Mouse (Mus musculus) spleen, adult 2 months (tissue): ENCODE measurements around the gene Mettl8.

ENCODE experiments used
- CTCF ChIP-seq: fragments of 200-500 bp; IDR thresholded peaks from 2 replicates; pipeline ENCODE4 v1.5.1; 2011; ENCODE audit warnings: mild to moderate bottlenecking, inconsistent platforms; ENCODE audit not compliant: insufficient read depth, insufficient read length, insufficient replicate concordance; ENCODE audit errors: extremely low read depth
- POLR2A ChIP-seq: fragments of 200-500 bp; IDR thresholded peaks from 2 replicates; pipeline ENCODE4 v1.6.1; 2011; ENCODE audit warnings: low read depth, low read length, inconsistent platforms

DNA sequence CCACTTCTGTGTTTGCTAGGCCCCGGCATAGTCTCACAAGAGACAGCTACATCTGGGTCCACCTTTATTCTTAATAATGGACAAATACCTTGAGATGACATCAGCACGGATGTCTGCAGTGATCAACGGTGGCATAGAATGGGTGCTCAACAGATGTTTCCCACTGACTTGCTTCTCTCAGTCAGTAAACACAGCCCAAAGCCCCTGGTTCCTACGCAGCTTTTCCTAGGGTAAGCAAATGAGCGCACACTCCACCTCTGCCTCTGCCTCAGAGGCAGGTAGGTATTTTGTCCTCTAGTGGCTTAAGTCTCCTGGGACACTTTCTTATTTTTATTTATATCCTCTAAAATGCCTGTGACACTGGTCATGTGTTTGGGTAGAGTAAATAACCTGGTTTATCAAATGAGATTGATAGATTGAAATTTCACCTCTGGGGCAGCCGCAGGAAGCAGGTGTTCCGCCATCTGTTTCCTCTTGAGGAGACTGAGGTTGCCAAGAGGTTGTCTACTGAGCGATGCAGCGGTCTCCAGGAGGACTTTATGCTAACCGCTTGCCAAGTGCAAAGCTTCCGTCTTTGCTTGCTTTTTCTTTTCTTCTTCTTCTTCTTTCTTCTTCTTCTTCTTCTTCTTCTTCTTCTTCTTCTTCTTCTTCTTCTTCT, 124.6 kb downstream of the Mettl8 start:
- TF ChIP-seq POLR2A, result no peak
- no peak for TF ChIP-seq CTCF
